ENCODE assay signal across 12 mouse cellular contexts in genomic region chr15:98181856-98182570, GRCm38 (mm10). TPM values are rescaled to one million over a fixed set of nuclear protein-coding genes. Genes with fewer than 3 reads are reported as not detected.
DNase-seq lines count a peak whose midpoint lies in the region; TF ChIP-seq lines count a peak whose summit lies in the region.
"Had no signal": no experiment of that assay in that cellular context is flagged by ENCODE, and none has a peak within 500 bp of the region (broad histone marks: within the 10 kb centered on the region; RNA-seq: fewer than 3 reads in every experiment).

No protein-coding gene starts in this region.

- intact Hi-C loops in left cerebral cortex, adult 2 months (cut with DNase I): loop anchor here (1.0 to 5.0 kb wide), 3 partner anchors 115 to 320 kb away; partner anchors contain the start of gene Zfp641

- no peak overlapping the region for H3K4me3 ChIP-seq in left cerebral cortex, adult 2 months

- peak; percentile 9 for DNase-seq in gastrocnemius, postnatal 10 days
- DNase-seq in gastrocnemius, postnatal 4 days (ENCODE audit: low spot score in 2 of 2): no peak
- no peak for DNase-seq in left cerebral cortex, adult 2 months (ENCODE audit: extremely low spot score in 1 of 2, low spot score in 2 of 2)
- no peak for DNase-seq in left cerebral cortex, adult 11 months (ENCODE audit: low spot score)
- DNase-seq in cerebellum, postnatal 10 days: peak; percentile 17 to 25
- DNase-seq in kidney, postnatal 36 days: peak; percentile 23 to 37
- DNase-seq in right cerebral cortex, postnatal 4 days: no peak
- DNase-seq in adrenal gland, adult 2 months: no peak

- TF ChIP-seq CTCF in left cerebral cortex, adult 2 months (IDR thresholded peaks at IDR 0.05): no peak

- H3K27ac ChIP-seq in left cerebral cortex, adult 2 months: peak overlapping the region; percentile 76; the same call in 1 of the 2 replicates
- H3K27ac ChIP-seq: liver, embryonic 15.5 days had no signal

RNA-seq across cellular contexts. Expression of gene Olfr288, which starts 13.3 kb away (rescaled TPM):
- total RNA-seq in gastrocnemius, postnatal 10 days (2021): not detected
- total RNA-seq in gastrocnemius, postnatal 4 days (2021): not detected
- not detected for total RNA-seq in left cerebral cortex, adult 2 months (2021)
- total RNA-seq in adrenal gland, adult 2 months (2021): not detected
- not detected in 2 replicates for polyA plus RNA-seq in adrenal gland, adult 2 months (2012; rRNA removed)
- total RNA-seq: common myeloid progenitor, adult 5-6 weeks; layer of hippocampus, postnatal 25 days had no signal
- polyA plus RNA-seq: liver, embryonic 15.5 days; neural tube, embryonic 11.5 days had no signal

RNA-seq across cellular contexts. Expression of gene Ccdc184, which starts 15.1 kb away (rescaled TPM):
- total RNA-seq in gastrocnemius, postnatal 10 days (2021): not detected
- total RNA-seq in gastrocnemius, postnatal 4 days (2021): not detected
- total RNA-seq in left cerebral cortex, adult 2 months (2021): 10 to 100 TPM; 20.6 to 21.8 TPM
- under 1 TPM; 0.75 to 0.90 TPM for total RNA-seq in adrenal gland, adult 2 months (2021)
- 1.0 and 1.5 TPM in 2 replicates for polyA plus RNA-seq in adrenal gland, adult 2 months (2012; rRNA removed)
- total RNA-seq: common myeloid progenitor, adult 5-6 weeks had no signal

RNA-seq across cellular contexts. Expression of gene Asb8, which starts 16.6 kb away (rescaled TPM):
- total RNA-seq in gastrocnemius, postnatal 10 days (2021): 100 to 1,000 TPM; 137 to 157 TPM
- 100 to 1,000 TPM; 148 to 174 TPM for total RNA-seq in gastrocnemius, postnatal 4 days (2021)
- 10 to 100 TPM; 46.2 to 51.8 TPM for total RNA-seq in left cerebral cortex, adult 2 months (2021)
- 10 to 100 TPM; 37.3 to 43.0 TPM for total RNA-seq in adrenal gland, adult 2 months (2021)
- polyA plus RNA-seq in adrenal gland, adult 2 months (2012; rRNA removed): 25.3 and 28.5 TPM in 2 replicates

RNA-seq across cellular contexts. Expression of gene Gm44579, which starts 38.8 kb away (rescaled TPM):
- not detected for total RNA-seq in gastrocnemius, postnatal 10 days (2021)
- not detected for total RNA-seq in gastrocnemius, postnatal 4 days (2021)
- total RNA-seq in left cerebral cortex, adult 2 months (2021): under 1 TPM in 1 of 2 experiments, not detected in 1; 0.32 TPM
- total RNA-seq in adrenal gland, adult 2 months (2021): not detected
- not detected in 2 replicates for polyA plus RNA-seq in adrenal gland, adult 2 months (2012; rRNA removed)
- total RNA-seq: common myeloid progenitor, adult 5-6 weeks had no signal
- polyA plus RNA-seq: liver, embryonic 15.5 days; neural tube, embryonic 11.5 days had no signal

RNA-seq across cellular contexts. Expression of gene Olfr287, which starts 38.8 kb away (rescaled TPM):
- not detected for total RNA-seq in gastrocnemius, postnatal 10 days (2021)
- total RNA-seq in gastrocnemius, postnatal 4 days (2021): not detected
- 1 to 10 TPM; 4.7 to 5.3 TPM for total RNA-seq in left cerebral cortex, adult 2 months (2021)
- total RNA-seq in adrenal gland, adult 2 months (2021): not detected
- polyA plus RNA-seq in adrenal gland, adult 2 months (2012; rRNA removed): not detected in 2 replicates
- total RNA-seq: common myeloid progenitor, adult 5-6 weeks had no signal
- polyA plus RNA-seq: liver, embryonic 15.5 days; neural tube, embryonic 11.5 days had no signal

Comparison
In these comparisons a context has a peak if more than half of its experiments do, and no peak if none do; other contexts are left out.
1. DNase-seq: peak in gastrocnemius, postnatal 10 days (single experiment), cerebellum, postnatal 10 days (2 of 2) and kidney, postnatal 36 days (2 of 2); none in gastrocnemius, postnatal 4 days (0 of 2), left cerebral cortex, adult 2 months (0 of 2), left cerebral cortex, adult 11 months (single experiment), right cerebral cortex, postnatal 4 days (single experiment) and adrenal gland, adult 2 months (single experiment).
2. RNA of gene Ccdc184, which starts 15.1 kb away (total RNA-seq): 20.6 to 21.8 TPM in left cerebral cortex, adult 2 months; 0.75 to 0.90 TPM in adrenal gland, adult 2 months, not detected in gastrocnemius, postnatal 4 days and not detected in gastrocnemius, postnatal 10 days; every median in the first group is over 10 times any median in the second.